Mouse (Mus musculus) forebrain, postnatal 0 days (tissue): ENCODE results near the gene Tas2r114. TPM values are rescaled to one million over a fixed set of nuclear protein-coding genes. Genes with fewer than 3 reads are reported as not detected.

Experiments used
- ATAC-seq: fragments of 200-750 bp; cut with Nextera tagmentation; 2 replicates; pipeline ENCODE4 v1.8.0; 2017; ENCODE audit warnings: mild to moderate bottlenecking, moderate library complexity
- DNase-seq: peaks from one replicate; pipeline ENCODE4 v3.0.0-alpha.2; 2015
- H3K27ac ChIP-seq: fragments of 300-500 bp; sonication (generic); 2 replicates; pipeline ENCODE4 v1.5.1; 2014; ENCODE audit warnings: low read depth, mild to moderate bottlenecking, antibody characterized with exemption, low read length, moderate library complexity, mixed read lengths
- H3K27me3 ChIP-seq: fragments of 300-500 bp; sonication (generic); 2 replicates; pipeline ENCODE4 v1.6.1; 2014; ENCODE audit warnings: mild to moderate bottlenecking, low read length, mixed read lengths; ENCODE audit not compliant: insufficient read depth
- H3K36me3 ChIP-seq: fragments of 300-500 bp; sonication (generic); 2 replicates; pipeline ENCODE4 v1.6.1; 2014; ENCODE audit warnings: mild to moderate bottlenecking, moderate library complexity; ENCODE audit not compliant: insufficient read depth
- H3K4me1 ChIP-seq: fragments of 300-500 bp; sonication (generic); 2 replicates; pipeline ENCODE4 v1.6.1; 2014; ENCODE audit warnings: antibody characterized with exemption; ENCODE audit not compliant: insufficient read depth
- H3K4me2 ChIP-seq: fragments of 300-500 bp; sonication (generic); 2 replicates; pipeline ENCODE4 v1.6.1; 2014; ENCODE audit warnings: low read depth, mild to moderate bottlenecking, moderate library complexity
- H3K4me3 ChIP-seq: fragments of 300-500 bp; sonication (generic); 2 replicates; pipeline ENCODE4 v1.5.1; 2014; ENCODE audit warnings: low read depth, low read length, mixed read lengths
- H3K9ac ChIP-seq: fragments of 300-500 bp; sonication (generic); 2 replicates; pipeline ENCODE4 v1.6.1; 2014; ENCODE audit warnings: mild to moderate bottlenecking
- H3K9me3 ChIP-seq: fragments of 300-500 bp; sonication (generic); 2 replicates; pipeline ENCODE4 v1.6.1; 2016; ENCODE audit warnings: low read length
- CTCF ChIP-seq: sonication (generic); IDR thresholded peaks from 2 replicates; pipeline ENCODE4 v1.5.1; 2016; ENCODE audit warnings: antibody characterized with exemption, control low read depth, low read depth
- WGBS: fragments of 180-500 bp; shearing (Covaris S2); extraction: QIAGEN DNeasy Blood & Tissue Kit; methylation state at CpG from one replicate; pipeline ENCODE4 v1.1.7; 2014; 5-methylcytosine and 5-hydroxymethylcytosine counted together
- polyA plus RNA-seq: library from polyadenylated mRNA; unstranded; fragments of >200 nt; fragmentation: Nextera tagmentation; extraction: Ambion mirVana; gene quantifications from 2 replicates; pipeline ENCODE4 v1.2.1, GENCODE M21; 2015
- total RNA-seq: library from RNA; depleted of rRNA; stranded (reverse); fragments of >200 nt; gene quantifications from 2 replicates; pipeline ENCODE4 v1.2.3, GENCODE M21; 2014; rRNA removed

Tas2r114 gene
- total RNA-seq (not detected in 2 replicates), polyA plus RNA-seq (not detected in 2 replicates)

DNA sequence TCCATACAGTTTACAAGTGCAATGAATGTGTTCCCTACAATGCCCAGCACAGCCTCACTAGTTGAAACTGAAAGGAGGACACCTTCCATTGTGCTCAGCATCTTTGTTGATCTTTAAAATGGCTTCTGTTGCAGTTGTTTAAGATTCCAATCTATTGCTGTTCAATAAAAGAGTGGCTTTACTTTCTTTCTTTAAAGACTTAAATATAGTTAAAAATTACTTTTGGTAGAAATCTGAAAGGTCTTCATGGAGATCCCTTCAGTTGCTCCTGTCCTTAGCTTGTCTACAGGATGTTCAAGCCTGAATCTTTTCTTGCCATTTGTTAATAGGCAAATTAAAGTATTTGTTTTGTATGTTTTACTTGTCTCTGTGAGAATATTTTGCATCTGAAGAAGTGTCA is at the start of gene Tas2r114:
TSS of gene Tas2r114 (minus strand) at position 101 of the 400 bp plus-strand sequence.
- Histone ChIP-seq H3K27ac (no peak within 1 kb of the TSS), H3K9ac (no peak within 1 kb of the TSS), H3K4me2 (no peak within 1 kb of the TSS), H3K36me3 (no peaks in the 10 kb centered on the region), H3K27me3 (no peaks in the 10 kb centered on the region), H3K4me1 (no peaks in the 10 kb centered on the region), H3K4me3 (no peak within 1 kb of the TSS), H3K9me3 (no peaks in the 10 kb centered on the region; the same call in 1 of the 2 replicates)
- DNase-seq: no peak
- ATAC-seq: no peak
- no peak for TF ChIP-seq CTCF

DNA sequence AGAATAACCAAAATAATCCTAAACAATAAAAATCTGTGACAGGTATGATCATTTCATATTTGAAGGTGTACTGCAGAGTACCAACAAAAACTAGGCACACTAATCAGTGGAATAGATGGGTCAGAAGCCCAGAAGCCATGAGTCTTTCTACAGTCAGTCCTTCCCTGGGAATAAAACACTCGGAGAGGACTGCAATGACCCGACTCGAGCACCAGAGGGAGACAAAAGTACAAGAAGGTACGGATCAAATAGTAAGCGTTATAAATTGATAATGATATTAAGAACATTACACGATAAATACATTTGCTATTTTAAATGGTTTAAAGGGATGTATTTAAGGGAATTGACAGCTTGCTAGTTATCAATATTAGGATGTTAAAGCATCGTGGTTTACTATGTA is 22.9 kb upstream of the Tas2r114 start:
- ATAC-seq: no peak
- WGBS: 45% methylated on average over 7 of the region's 7 CpGs

DNA sequence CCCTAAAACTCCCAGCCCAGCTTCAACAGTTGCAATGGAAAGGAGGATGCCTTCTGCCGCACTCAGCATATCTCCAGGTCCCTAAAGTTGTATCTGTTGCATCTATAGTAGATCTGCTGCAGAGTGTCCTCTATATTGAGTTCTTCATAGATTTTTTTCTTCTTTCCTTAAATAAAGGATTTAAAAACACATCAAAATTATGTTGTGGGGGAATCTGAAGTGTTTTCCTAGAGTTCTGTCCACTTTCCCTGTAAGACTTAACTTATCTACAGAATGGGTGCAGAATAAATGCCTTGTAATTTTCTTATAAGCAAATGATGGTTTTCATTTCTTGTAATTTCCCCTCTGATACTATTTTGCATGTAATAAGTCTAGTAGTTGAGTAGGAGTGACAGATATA is 2.5 kb downstream of the Tas2r114 start, which contains the start of gene Tas2r105:
TSS of gene Tas2r105 (minus strand) at position 101 of the 400 bp plus-strand sequence.
- no peaks in the 10 kb centered on the region for H3K27me3 ChIP-seq
- TF ChIP-seq CTCF: no peak
- H3K4me3 ChIP-seq: no peak within 1 kb of the TSS
- H3K9me3 ChIP-seq: no peaks in the 10 kb centered on the region; the same call in 1 of the 2 replicates
- H3K9ac ChIP-seq: no peak within 1 kb of the TSS
- no peaks in the 10 kb centered on the region for H3K36me3 ChIP-seq
- DNase-seq: no peak
- H3K4me2 ChIP-seq: no peak within 1 kb of the TSS
- H3K27ac ChIP-seq: no peak within 1 kb of the TSS
- WGBS: 79% methylated on average over 1 of the region's 1 CpGs
- ATAC-seq: no peak
- no peaks in the 10 kb centered on the region for H3K4me1 ChIP-seq

More for the DNA sequence above, 22.9 kb upstream of the Tas2r114 start:
- H3K36me3 ChIP-seq: no peaks in the 10 kb centered on the region
- no peak for TF ChIP-seq CTCF
- H3K9me3 ChIP-seq: 0 out of 2 replicates have a peak, but pooled peaks cover 6% of the 10 kb centered on the region
- no peak overlapping the region for H3K27ac ChIP-seq
- no peaks in the 10 kb centered on the region for H3K27me3 ChIP-seq
- H3K9ac ChIP-seq: no peak overlapping the region
- H3K4me3 ChIP-seq: no peak overlapping the region
- H3K4me2 ChIP-seq: no peak overlapping the region
- no peaks in the 10 kb centered on the region for H3K4me1 ChIP-seq
- DNase-seq: no peak

DNA sequence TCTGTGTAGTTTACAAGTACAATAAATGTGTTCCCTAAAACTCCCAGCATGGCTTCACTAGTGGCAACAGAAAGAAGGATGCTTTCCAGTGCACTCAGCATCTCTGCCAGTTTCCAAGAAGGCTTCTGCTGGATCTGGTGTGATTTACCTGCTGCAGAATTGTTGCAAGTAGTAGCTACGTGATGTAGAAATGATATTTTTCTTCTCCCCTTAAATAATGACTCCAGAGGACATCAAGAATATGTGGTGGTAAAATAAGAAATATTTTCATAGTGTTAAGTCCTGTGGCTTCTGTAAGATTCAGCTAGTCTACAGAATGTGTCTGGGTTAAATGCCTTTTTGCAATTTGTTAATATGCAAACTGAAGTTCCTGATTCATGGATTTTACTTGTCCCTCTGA is 4.2 kb downstream of the Tas2r114 start, which contains the start of gene Tas2r104:
TSS of gene Tas2r104 (minus strand) at position 101 of the 400 bp plus-strand sequence.
- no peaks in the 10 kb centered on the region; the same call in 1 of the 2 replicates for H3K9me3 ChIP-seq
- H3K27me3 ChIP-seq: no peaks in the 10 kb centered on the region
- H3K4me1 ChIP-seq: no peaks in the 10 kb centered on the region
- no peak within 1 kb of the TSS for H3K4me3 ChIP-seq
- 74% methylated on average over 1 of the region's 1 CpGs for WGBS
- no peak within 1 kb of the TSS for H3K27ac ChIP-seq
- H3K9ac ChIP-seq: no peak within 1 kb of the TSS
- TF ChIP-seq CTCF: no peak
- H3K4me2 ChIP-seq: no peak within 1 kb of the TSS
- no peaks in the 10 kb centered on the region for H3K36me3 ChIP-seq
- DNase-seq (no peak), ATAC-seq (no peak)

DNA sequence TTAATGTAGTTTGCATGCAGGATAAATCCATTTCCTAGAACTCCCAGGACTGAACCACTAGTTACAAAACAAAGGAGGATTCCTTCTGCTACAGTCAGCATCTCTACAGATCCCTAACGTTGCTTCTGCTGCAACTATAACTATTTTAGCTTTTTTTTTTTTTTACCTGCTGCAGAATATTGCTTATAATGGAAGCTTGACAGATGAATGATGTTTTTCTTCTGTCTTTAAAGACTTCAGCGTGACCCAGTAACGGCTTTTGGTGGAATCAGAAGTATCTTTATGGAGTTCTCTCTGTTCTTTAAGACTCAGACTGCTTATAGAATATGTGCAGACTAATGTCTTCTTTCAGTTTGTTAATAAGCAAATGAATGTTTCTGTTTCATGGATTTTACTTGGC is 11.1 kb downstream of the Tas2r114 start, which contains the start of gene Tas2r106:
TSS of gene Tas2r106 (minus strand) at position 101 of the 400 bp plus-strand sequence.
- no peaks in the 10 kb centered on the region for H3K27me3 ChIP-seq
- no peak within 1 kb of the TSS for H3K27ac ChIP-seq
- no peak for TF ChIP-seq CTCF
- no peaks in the 10 kb centered on the region for H3K36me3 ChIP-seq
- H3K4me3 ChIP-seq: no peak within 1 kb of the TSS
- H3K9me3 ChIP-seq: peaks cover 4% of the 10 kb centered on the region; the same call in 1 of the 2 replicates
- no peaks in the 10 kb centered on the region for H3K4me1 ChIP-seq
- no peak within 1 kb of the TSS for H3K4me2 ChIP-seq
- DNase-seq: no peak
- no peak for ATAC-seq
- H3K9ac ChIP-seq: no peak within 1 kb of the TSS
- 67% methylated on average over 3 of the region's 3 CpGs for WGBS

DNA sequence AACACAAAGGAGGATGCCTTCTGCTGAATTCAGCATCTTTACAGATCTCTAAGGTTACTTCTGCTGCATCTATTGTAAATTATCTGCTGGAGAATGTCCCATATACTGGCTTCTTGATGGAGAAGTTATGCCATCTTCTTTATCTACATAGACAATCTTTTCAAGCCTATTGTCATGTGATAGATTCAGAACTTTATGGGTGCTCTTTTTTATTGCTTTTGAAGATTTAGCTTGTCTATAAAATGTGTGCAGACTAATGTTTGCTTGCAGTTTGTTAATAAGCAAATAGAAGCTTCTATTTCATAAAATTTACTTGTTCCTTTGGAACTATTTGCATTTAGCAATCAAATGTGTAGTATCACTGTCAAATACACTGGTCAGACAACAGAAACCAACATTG is 29.8 kb downstream of the Tas2r114 start, which contains the start of gene Tas2r107:
TSS of gene Tas2r107 (minus strand) at position 101 of the 400 bp plus-strand sequence.
- Histone ChIP-seq H3K4me3 (no peak within 1 kb of the TSS), H3K27ac (no peak within 1 kb of the TSS), H3K36me3 (no peaks in the 10 kb centered on the region), H3K27me3 (no peaks in the 10 kb centered on the region), H3K4me2 (no peak within 1 kb of the TSS), H3K9ac (no peak within 1 kb of the TSS), H3K4me1 (no peaks in the 10 kb centered on the region), H3K9me3 (peaks cover 7% of the 10 kb centered on the region; the same call in 1 of the 2 replicates)
- no peak for TF ChIP-seq CTCF
- DNase-seq (no peak), ATAC-seq (no peak)

Other genes with a start within 250 kb of the Tas2r114 start
- gene 5430401F13Rik, start 203.7 kb downstream of the Tas2r114 start, total RNA-seq: not detected in 2 replicates
- not detected in 2 replicates for gene 5430401F13Rik, start 203.7 kb downstream of the Tas2r114 start, polyA plus RNA-seq
- gene Gm6619, start 203.7 kb downstream of the Tas2r114 start, total RNA-seq: not detected in 2 replicates
- not detected in 2 replicates for gene Gm6619, start 203.7 kb downstream of the Tas2r114 start, polyA plus RNA-seq
- gene Tas2r130, start 59.2 kb downstream of the Tas2r114 start, total RNA-seq: not detected in 2 replicates
- gene Tas2r130, start 59.2 kb downstream of the Tas2r114 start, polyA plus RNA-seq: not detected in 2 replicates
- not detected in 2 replicates for gene Tas2r107, start 29.9 kb downstream of the Tas2r114 start, total RNA-seq
- not detected in 2 replicates for gene Tas2r107, start 29.9 kb downstream of the Tas2r114 start, polyA plus RNA-seq
- not detected in 2 replicates for gene Tas2r106, start 11.2 kb downstream of the Tas2r114 start, total RNA-seq
- not detected in 2 replicates for gene Tas2r106, start 11.2 kb downstream of the Tas2r114 start, polyA plus RNA-seq
- not detected in 2 replicates for gene Tas2r104, start 4.3 kb downstream of the Tas2r114 start, total RNA-seq
- not detected in 2 replicates for gene Tas2r104, start 4.3 kb downstream of the Tas2r114 start, polyA plus RNA-seq
- gene Tas2r105, start 2.6 kb downstream of the Tas2r114 start, total RNA-seq: not detected in 2 replicates
- not detected in 2 replicates for gene Tas2r105, start 2.6 kb downstream of the Tas2r114 start, polyA plus RNA-seq